Mouse (Mus musculus) liver, adult 2 months (tissue): ENCODE results near the gene Aldh1a1.

Source experiments
- CTCF ChIP-seq: fragments of 200-500 bp; IDR thresholded peaks from 2 replicates; pipeline ENCODE4 v1.5.1; 2011; ENCODE audit warnings: low read depth, low read length, control low read depth
- POLR2A ChIP-seq: fragments of 200-500 bp; IDR thresholded peaks from 2 replicates; pipeline ENCODE4 v1.6.1; 2011; ENCODE audit warnings: low read length, control low read depth; ENCODE audit not compliant: insufficient read depth; ENCODE audit errors: extremely low read depth

GRCm38 (mm10) chr19:20558544-20558943 is 66.0 kb downstream of the Aldh1a1 start:
- TF ChIP-seq POLR2A, result no peak
- no peak for TF ChIP-seq CTCF
